Mouse (Mus musculus): ENCODE results near the gene Mmachc. TPM values are rescaled to one million over a fixed set of nuclear protein-coding genes. Genes with fewer than 3 reads are reported as not detected.
A peak's percentile ranks its signal among the peaks of the same experiment; 100 is the strongest.

The Mmachc gene
- polyA plus RNA-seq, 2 experiments: 7.6 to 18.1 TPM

DNA sequence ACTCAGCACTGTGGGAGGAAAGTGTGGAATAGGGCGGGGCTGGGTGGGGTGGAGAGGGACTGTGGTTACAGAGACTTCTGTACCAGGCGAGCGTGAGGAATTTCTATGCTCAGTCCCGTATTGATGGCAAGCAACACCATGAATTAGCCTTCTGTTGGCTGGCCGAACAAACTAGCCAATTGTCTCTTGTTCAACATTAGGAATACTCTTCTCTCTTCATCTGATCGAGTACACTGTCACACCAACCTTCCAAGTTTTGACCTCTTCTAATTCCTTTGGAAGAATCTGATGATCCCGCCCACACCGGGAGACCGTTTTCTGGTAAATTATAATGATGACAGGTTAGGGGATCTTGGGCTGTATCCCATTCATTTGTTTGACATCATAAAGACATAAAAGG lies 540 bp downstream of the Mmachc start:
- H3K4me2 ChIP-seq (replicated peaks; ENCODE audit: low read depth, low read length, severe bottlenecking): peak overlapping the region; percentile 68
- H3K36me3 ChIP-seq (ENCODE audit: control insufficient read depth, insufficient read depth, low read length): peaks cover 12% of the 10 kb centered on the region
- H3K4me3 ChIP-seq (replicated peaks; ENCODE audit: low read length): peak overlapping the region; percentile 63
- ATAC-seq (ENCODE audit: low FRiP score, low read depth) (no peak), DNase-seq (ENCODE audit: low spot score) (no peak)
- H3K27me3 ChIP-seq (ENCODE audit: control insufficient read depth, insufficient read depth, low read length): no peaks in the 10 kb centered on the region
- WGBS: 19% methylated on average over 9 of the region's 9 CpGs
- H3K9ac ChIP-seq (ENCODE audit: low read depth, low read length, severe bottlenecking): peak overlapping the region; percentile 65
- H3K4me1 ChIP-seq (ENCODE audit: control insufficient read depth, insufficient read depth, low read length): peaks cover 3% of the 10 kb centered on the region; the same call in 1 of the 2 replicates
- TF ChIP-seq POLR2A (IDR thresholded peaks at IDR 0.05; ENCODE audit: borderline replicate concordance, extremely low read depth, insufficient read depth, insufficient read length): no peak
- no peaks in the 10 kb centered on the region for H3K9me3 ChIP-seq (ENCODE audit: control insufficient read depth, low read length)
- no peak overlapping the region for H3K27ac ChIP-seq (replicated peaks; ENCODE audit: low read depth, low read length)

DNA sequence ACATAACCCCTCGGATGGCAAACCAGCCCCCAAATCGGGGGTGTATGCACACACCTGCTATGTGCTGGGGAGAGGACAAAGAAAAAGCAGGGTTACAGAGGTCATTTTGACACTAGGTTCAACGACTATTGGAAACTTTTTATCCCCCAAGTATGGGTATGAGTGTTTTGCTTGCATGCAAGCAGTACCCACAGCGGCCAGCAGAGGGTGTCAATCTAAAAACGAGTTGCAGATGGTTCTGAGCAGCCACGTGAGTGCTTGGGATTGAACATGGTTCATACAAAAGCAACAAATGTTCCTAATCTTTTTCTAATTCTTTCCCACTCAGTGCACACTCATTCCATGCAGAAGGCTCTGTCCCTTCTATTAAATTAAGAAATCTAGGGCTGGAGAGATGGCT lies 4.4 kb downstream of the Mmachc start:
- Histone ChIP-seq H3K4me3 (replicated peaks; ENCODE audit: low read length) (no peak overlapping the region), H3K9me3 (ENCODE audit: control insufficient read depth, low read length) (no peaks in the 10 kb centered on the region), H3K27ac (replicated peaks; ENCODE audit: low read depth, low read length) (no peak overlapping the region), H3K9ac (ENCODE audit: low read depth, low read length, severe bottlenecking) (no peak overlapping the region), H3K27me3 (ENCODE audit: control insufficient read depth, insufficient read depth, low read length) (no peaks in the 10 kb centered on the region), H3K4me2 (replicated peaks; ENCODE audit: low read depth, low read length, severe bottlenecking) (no peak overlapping the region), H3K36me3 (ENCODE audit: control insufficient read depth, insufficient read depth, low read length) (peaks cover 32% of the 10 kb centered on the region), H3K4me1 (ENCODE audit: control insufficient read depth, insufficient read depth, low read length) (no peaks in the 10 kb centered on the region; the same call in 1 of the 2 replicates)
- no peak for ATAC-seq (ENCODE audit: low FRiP score, low read depth)
- peak; percentile 40 for DNase-seq (ENCODE audit: low spot score)
- no peak for TF ChIP-seq POLR2A (IDR thresholded peaks at IDR 0.05; ENCODE audit: borderline replicate concordance, extremely low read depth, insufficient read depth, insufficient read length)
- 39% methylated on average over 6 of the region's 6 CpGs for WGBS

DNA sequence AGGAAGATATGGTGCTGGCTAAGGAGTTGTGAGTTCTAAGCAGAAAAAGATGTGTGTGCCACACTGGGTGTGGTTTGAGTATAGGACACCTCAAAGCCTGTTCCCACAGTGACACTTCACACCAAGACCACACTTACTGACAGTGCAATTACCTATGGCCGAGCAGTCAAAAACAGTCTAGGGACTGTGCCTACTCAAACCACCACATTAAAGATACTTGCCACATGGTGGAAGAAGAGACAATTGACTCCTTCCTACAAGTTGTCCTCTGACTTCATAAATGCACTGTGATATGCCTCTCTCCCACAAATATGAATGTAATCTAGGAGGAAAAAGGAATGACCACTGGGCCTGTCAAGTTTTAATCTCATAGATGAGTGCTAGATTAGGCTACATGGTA lies 7.2 kb downstream of the Mmachc start:
- ATAC-seq (ENCODE audit: low FRiP score, low read depth): no peak
- Histone ChIP-seq H3K9ac (ENCODE audit: low read depth, low read length, severe bottlenecking) (no peak overlapping the region), H3K9me3 (ENCODE audit: control insufficient read depth, low read length) (no peaks in the 10 kb centered on the region), H3K4me1 (ENCODE audit: control insufficient read depth, insufficient read depth, low read length) (no peaks in the 10 kb centered on the region), H3K4me2 (replicated peaks; ENCODE audit: low read depth, low read length, severe bottlenecking) (no peak overlapping the region), H3K27me3 (ENCODE audit: control insufficient read depth, insufficient read depth, low read length) (no peaks in the 10 kb centered on the region), H3K36me3 (ENCODE audit: control insufficient read depth, insufficient read depth, low read length) (peaks cover 57% of the 10 kb centered on the region), H3K27ac (replicated peaks; ENCODE audit: low read depth, low read length) (no peak overlapping the region), H3K4me3 (replicated peaks; ENCODE audit: low read length) (no peak overlapping the region)
- DNase-seq (ENCODE audit: low spot score): no peak
- 59% methylated on average over 1 of the region's 1 CpGs for WGBS
- no peak for TF ChIP-seq POLR2A (IDR thresholded peaks at IDR 0.05; ENCODE audit: borderline replicate concordance, extremely low read depth, insufficient read depth, insufficient read length)

DNA sequence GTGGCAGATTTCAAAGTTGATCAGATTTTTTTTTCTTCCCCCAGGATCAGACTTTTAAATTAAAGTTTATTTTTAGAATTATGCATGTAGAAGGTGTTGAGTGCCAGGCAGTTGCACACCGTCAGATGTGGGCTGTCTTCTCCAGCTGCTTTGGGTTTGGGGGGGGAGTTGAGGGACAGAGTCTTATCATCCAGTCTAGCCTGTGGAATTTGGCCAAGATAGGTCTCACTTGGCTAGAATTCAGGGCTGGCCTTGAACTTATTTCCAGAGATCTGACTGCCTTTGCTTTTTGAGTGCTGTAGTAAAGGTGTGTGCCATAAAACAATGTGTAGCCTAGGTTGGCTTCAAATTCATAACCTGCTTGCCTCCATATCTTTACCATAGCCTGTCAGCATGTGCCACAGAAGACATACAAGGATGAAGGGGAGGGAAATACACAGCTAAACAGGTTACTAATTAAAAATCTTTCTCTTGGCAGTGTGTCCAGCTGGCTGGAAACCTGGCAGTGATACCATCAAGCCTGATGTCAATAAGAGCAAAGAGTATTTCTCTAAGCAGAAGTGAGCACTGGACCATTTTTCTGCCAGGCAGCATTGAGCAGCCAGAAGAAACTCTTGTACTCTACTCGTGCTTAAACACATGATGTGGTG lies 9.4 kb downstream of the Mmachc start:
- Histone ChIP-seq H3K4me3 (replicated peaks; ENCODE audit: low read length) (no peak overlapping the region), H3K9me3 (ENCODE audit: control insufficient read depth, low read length) (no peaks in the 10 kb centered on the region), H3K9ac (ENCODE audit: low read depth, low read length, severe bottlenecking) (no peak overlapping the region), H3K36me3 (ENCODE audit: control insufficient read depth, insufficient read depth, low read length) (peaks cover 72% of the 10 kb centered on the region), H3K27me3 (ENCODE audit: control insufficient read depth, insufficient read depth, low read length) (no peaks in the 10 kb centered on the region), H3K27ac (replicated peaks; ENCODE audit: low read depth, low read length) (no peak overlapping the region), H3K4me1 (ENCODE audit: control insufficient read depth, insufficient read depth, low read length) (no peaks in the 10 kb centered on the region), H3K4me2 (replicated peaks; ENCODE audit: low read depth, low read length, severe bottlenecking) (no peak overlapping the region)
- no peak for DNase-seq (ENCODE audit: low spot score)
- no peak for ATAC-seq (ENCODE audit: low FRiP score, low read depth)
- WGBS: 83% methylated on average over 2 of the region's 2 CpGs
- no peak for TF ChIP-seq POLR2A (IDR thresholded peaks at IDR 0.05; ENCODE audit: borderline replicate concordance, extremely low read depth, insufficient read depth, insufficient read length)

DNA sequence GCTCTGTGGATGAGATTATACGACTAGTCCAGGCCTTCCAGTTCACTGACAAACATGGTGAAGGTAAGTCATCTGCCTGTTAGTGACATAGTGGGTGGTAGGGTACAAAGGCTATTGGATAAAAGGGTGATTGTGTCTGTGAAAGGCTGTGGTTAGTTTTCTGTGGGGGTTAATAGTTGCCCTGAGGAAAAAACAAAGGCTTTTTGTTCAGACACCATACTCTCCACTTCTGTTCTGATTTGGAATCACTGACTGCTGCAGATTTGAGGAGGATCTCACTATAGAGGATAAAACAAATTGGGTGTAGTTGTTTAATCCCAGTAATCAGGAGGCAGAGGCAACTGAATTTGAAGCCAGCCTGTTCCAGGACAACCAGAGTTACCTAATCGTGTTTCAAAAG lies 14.4 kb downstream of the Mmachc start:
- H3K9ac ChIP-seq (ENCODE audit: low read depth, low read length, severe bottlenecking): no peak overlapping the region
- WGBS: 90% methylated on average over 2 of the region's 2 CpGs
- H3K9me3 ChIP-seq (ENCODE audit: control insufficient read depth, low read length): no peaks in the 10 kb centered on the region
- no peak overlapping the region for H3K4me3 ChIP-seq (replicated peaks; ENCODE audit: low read length)
- no peak for TF ChIP-seq POLR2A (IDR thresholded peaks at IDR 0.05; ENCODE audit: borderline replicate concordance, extremely low read depth, insufficient read depth, insufficient read length)
- no peak overlapping the region for H3K4me2 ChIP-seq (replicated peaks; ENCODE audit: low read depth, low read length, severe bottlenecking)
- H3K36me3 ChIP-seq (ENCODE audit: control insufficient read depth, insufficient read depth, low read length): peaks cover 97% of the 10 kb centered on the region
- H3K4me1 ChIP-seq (ENCODE audit: control insufficient read depth, insufficient read depth, low read length): no peaks in the 10 kb centered on the region
- DNase-seq (ENCODE audit: low spot score) (no peak), ATAC-seq (ENCODE audit: low FRiP score, low read depth) (no peak)
- H3K27ac ChIP-seq (replicated peaks; ENCODE audit: low read depth, low read length): no peak overlapping the region
- H3K27me3 ChIP-seq (ENCODE audit: control insufficient read depth, insufficient read depth, low read length): no peaks in the 10 kb centered on the region
